Mouse (Mus musculus) frontal cortex, adult 2 months (tissue): ENCODE measurements around the gene Lnx2. TPM values are rescaled to one million over a fixed set of nuclear protein-coding genes. Genes with fewer than 3 reads are reported as not detected.
A peak's percentile ranks its signal among the peaks of the same experiment; 100 is the strongest.

Experiments used
- DNase-seq, 2 experiments: peaks; one replicate each; pipeline ENCODE4 v3.0.0; 2022; ENCODE audit warnings: low spot score in 1 of 2; ENCODE audit errors: extremely low spot score in 1 of 2
- polyA plus RNA-seq: library from polyadenylated mRNA; depleted of rRNA; stranded (reverse); fragments of >200 nt; gene quantifications from 2 replicates; pipeline ENCODE4 v1.2.3, GENCODE M21; 2012

The Lnx2 gene
- polyA plus RNA-seq, 1 experiment, result 7.6 TPM

DNA sequence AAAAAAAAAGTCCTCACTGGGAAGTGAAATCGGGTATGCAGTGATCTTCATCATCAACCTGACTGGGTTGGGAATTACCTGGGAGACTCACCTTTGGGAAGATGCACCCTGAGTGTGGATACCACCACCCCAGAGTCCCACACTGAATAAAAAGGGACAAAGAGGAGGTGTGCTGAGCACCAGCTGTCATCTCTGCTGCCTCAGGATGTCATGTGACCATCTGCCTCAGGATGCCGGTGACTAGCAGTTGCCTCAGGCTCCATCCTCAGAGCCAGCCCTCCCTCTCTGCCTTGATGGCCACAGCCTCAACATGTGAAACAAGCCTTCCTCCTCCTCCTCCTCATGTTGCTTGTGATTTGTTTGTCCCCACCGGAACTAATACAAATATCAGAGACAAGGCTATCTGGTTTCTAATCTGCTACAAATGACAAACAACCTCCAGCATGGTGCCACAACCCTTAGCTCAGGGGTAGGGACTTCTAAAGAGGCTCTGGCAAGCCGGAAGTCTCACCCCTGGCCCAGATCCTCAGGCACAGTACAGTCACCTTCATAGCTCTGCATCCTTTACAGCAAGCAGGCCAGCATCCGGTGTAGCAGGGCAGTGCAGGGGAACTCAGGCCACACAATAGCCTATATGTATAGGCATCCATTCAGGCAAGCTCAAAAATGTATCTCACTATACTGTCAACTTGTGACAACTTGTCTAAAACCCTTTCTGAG lies 54.7 kb downstream of the Lnx2 start:
- no peak for DNase-seq

DNA sequence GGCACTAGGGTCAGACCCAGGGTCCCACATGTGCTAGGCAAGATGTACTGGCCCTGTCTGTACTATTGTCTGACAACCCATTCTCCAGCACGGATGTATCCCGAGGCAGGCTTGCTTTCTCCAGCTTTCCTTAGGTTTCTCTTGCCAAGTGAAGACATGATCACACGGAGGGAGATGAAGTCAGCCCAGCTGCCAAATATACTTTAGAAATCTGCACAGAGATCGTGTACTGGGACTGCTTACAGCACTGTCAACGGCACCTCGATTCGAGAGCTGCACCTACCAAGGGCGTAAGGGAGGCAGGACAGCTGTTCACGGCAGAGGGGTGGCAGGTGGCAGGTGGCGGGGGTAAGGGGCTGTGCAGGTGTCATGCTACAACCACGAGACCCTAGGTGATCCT lies 55.8 kb downstream of the Lnx2 start:
- DNase-seq, result peak in 1 of 2 experiments; percentile 43

DNA sequence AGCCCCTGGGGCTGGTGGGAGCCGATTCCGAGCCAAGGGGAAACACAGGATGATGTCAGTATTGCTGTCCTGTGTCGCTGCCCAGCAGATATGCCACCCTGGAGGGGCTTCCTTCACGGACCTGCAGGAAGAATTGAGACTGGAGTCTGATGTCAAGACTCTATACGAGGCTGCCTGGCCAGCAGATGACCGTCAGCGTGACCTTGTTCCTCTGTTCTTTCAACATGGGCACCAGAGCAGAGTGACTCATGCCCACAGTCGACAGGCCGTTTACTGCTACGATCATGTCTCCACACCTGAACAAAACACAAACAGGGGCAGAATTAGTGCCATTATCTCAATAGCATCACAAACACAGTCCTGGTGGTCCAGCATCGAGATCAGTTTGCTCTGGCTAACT lies 57.6 kb downstream of the Lnx2 start:
- DNase-seq, result no peak

DNA sequence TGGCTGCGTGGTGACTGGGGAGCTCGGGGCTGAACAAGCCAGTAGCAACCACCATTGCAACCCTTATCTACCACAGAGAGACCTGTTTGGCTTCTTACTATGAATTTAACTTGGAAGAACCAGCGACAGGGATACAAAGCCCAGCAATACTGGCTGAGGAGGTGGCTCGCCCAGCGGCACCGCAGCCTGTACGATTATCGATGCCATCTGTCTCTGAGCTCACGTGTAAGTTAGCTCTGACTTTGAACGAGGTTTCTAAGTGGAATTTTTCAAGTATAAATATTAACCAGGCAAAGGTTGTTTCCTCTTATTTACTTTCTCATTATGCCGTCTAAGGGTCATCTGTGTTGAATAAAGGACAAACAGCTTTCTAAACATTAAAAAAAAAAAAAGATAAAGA lies 58.9 kb downstream of the Lnx2 start:
- no peak for DNase-seq

DNA sequence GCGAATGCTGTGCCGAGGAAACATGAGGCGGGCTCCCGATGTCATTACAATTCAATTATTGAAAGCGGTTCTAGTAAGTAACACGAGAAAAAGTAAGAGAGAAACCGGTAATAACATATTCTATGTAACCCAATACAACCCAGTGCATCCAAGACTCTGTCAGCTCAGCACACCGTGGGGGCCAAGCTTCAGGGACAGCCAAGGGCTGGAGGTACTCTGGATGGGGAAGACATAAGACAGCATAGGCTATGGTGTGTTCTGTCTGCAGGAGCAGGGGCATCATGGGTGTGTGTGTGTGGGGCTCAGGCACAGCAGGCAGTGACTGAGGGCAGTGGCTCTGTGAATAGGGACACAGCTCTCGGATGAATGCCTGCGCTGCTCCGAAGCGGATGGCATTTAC lies 59.8 kb downstream of the Lnx2 start:
- no peak for DNase-seq

DNA sequence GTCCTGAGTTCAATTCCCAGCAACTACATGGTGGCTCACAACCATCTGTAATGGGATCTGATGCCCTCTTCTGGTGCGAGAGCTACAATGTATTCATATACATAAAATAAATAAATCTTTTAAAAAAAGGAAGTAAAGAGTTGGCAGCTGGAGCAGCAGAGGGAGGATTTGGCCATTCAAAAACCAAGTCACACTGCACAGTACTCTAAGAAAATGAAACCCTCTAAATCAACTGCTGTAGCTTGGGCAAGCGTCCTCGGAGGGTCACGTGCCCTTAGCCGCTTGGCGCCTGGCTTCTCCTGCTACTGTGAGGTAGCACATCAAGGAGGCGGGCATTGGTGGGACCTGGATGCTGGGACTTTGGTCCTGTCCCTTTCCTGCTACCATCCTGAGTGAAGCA lies 61.2 kb downstream of the Lnx2 start:
- no peak for DNase-seq

DNA sequence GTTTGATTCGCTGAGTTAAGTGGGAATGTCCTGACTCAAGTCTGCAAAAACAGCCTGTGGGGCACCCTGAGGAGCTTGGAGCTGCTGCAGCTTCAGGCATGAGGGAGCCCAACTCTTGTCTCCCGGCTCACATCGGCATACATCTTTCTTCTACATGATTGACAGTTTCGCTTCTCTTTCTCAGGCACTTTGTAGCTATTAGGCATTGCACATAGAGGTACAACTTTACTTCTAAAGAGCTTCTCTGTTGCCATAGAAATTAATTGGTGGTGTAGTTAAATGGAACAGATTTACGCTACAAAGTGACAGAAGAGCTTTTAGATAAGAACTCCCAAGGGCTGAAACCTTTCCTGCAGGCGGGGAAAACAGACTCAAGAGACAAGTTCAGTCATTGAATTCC lies 62.5 kb downstream of the Lnx2 start:
- DNase-seq, result no peak

DNA sequence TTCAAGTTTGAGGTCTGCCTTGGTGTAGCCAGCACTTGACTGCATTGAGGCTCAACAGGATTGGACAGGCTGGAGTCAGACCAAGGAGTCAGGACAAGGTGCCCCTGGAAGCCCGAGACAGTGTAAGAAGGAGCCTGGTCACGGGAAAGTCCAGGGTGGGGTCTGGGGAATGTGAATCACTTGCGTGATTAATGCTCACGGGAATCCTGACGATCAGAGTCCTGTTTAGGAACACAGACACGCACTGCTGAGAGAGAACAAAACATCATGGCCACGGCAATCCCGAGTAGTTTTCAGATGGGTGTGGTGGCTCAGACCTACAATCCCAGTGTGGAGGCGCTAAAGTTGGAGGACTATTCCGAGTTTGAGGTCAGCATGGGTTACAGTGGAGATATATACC lies 65.1 kb downstream of the Lnx2 start:
- no peak for DNase-seq

DNA sequence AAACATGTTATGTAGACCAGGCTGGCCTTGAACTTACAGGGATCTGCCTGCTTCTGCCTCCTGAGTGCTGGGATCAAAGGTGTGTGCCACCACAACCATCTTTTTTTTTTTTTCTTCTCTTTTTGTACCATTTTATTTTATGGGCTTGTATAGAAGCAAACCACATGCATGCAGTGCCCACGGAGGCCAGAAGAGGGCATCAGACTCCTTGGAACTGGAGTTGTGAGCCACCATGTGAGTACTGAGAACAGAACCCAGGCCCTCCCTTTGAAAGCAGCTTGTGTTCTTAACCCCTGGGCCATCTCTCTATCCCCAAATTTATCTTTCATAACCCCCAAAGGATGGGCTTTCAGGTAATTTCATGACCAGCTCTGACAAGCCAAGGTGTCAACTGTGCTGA lies 73.1 kb downstream of the Lnx2 start:
- no peak for DNase-seq

DNA sequence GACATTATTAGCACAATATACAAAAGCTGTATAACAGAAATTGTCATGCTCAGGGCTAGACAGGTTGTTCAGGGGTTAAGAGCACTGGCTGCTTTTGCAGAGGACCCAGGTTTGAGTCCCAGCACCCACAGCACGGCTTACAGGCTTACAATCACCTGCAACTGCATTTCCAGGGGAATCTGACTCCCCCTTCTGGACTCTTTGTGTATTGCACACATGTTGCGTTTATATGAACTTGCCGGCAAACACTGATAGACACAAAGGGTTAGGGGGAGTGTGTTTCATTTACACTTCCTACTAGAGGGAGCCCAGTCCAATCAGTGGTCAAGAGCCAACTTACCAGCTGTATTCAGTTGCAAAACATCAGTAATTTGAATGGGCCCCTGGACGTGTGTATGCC lies 75.1 kb downstream of the Lnx2 start:
- no peak for DNase-seq

DNA sequence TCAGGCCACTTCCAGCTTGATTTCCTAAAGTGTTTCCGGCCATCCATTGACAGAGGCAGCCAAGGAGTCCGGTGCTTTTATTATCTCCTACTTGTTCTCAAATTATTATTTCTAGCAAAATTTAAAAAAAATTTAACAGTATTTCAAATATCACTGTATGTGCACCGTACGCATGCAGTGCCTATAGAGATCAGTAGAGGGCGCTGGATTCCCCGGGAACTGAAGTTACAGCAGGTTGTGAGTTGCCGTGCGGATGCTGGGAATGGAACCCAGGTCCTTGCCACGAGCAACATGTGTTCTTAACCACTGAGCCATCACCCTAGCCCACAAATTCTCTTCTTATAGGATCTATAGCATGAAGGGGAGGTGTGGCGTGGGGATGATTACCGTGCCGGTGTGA lies 77.6 kb downstream of the Lnx2 start:
- no peak for DNase-seq

DNA sequence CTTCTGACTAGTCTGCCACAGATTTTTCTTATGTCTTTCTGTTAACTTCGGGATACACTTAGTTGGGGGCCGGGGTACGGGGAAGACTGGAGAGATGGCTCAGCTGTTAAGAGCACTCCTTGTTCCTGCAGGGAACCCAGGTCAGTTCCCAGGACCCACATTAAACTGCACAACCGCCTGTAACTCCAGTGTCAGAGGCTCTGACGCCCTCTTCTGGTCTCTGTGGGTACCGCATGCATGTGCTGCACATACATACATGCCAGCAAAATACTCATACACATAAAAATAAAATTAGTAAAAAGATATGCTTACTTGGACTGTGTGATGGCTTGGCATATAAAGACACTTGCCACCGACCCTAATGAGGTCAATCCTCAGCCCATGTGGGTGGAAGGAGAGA lies 79.6 kb downstream of the Lnx2 start:
- no peak for DNase-seq

DNA sequence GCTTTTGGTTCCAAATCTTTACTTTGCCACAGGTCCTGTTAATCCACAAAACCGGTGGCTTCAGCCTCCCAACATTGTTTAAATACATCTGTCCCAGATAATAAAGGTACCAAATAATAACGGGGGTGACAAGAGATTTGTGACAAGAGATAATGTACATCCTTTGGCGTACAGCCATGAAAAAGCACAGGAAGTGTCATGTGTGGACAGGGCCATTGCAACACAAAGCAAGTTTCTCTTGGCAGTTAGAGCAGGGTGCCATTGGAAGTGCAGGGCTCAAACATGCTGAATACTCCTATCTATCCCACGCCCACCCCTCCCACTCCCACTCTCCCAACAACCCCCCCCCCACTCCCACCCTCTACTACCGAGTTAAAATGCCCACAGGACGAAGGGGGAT lies 81.4 kb downstream of the Lnx2 start:
- no peak for DNase-seq

DNA sequence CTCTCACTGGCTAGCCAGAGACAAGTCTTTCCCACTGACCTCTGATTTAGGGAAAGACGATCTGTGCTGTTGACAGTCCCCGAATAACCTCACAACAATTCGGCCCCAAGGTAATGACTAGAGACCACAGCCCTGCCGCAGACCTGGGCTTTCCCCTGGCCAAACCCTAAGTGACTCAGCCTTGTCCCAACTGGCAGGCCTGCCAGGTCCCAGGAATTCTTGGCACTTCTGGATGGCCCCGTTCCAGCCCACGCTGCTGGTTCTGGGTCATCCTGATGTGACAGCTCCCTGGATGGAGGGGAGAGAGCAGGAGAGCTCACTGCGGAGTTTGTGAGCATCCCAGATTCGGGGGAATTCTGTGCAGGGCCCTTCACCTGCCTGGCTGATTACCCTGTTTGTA lies 82.9 kb downstream of the Lnx2 start:
- DNase-seq, result no peak

DNA sequence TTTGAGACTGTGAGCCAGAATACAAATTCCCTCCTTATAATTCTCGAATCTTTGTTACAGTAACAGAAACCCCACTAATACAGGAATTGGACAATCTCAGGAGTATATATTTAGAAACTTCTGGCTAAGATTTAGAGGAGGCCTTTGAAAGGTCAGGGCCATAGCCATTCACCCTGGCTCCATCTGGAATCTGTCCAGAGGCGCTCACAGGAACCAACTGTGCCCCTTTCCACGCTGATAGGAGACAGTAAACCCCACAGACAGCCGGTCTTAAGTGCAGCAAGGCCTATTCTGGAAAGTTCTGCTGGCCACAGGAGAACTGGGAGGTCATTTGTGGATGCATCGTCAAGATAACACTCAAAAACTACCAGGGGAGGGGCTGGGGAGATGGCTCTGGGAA lies 87.3 kb downstream of the Lnx2 start:
- DNase-seq, result no peak

DNA sequence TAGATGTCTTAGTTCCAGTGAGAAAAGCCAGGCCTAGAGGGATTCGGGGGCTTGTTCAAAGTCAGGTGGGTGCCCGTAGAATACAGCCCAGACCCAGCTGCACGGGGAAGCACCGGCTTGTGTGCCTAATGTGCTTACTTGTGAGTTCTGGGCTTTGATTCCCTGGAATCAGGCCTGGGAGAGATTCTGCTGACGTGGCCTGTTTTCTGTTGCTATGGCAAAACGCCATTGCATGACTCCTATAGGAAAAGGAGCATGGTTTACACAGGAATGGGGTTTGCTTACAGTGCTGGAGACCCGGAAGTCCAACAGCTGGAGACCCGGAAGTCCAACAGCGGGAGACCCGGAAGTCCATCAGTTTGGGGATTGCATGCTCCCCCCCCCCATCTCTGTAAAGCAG lies 88.8 kb downstream of the Lnx2 start:
- DNase-seq, result no peak

DNA sequence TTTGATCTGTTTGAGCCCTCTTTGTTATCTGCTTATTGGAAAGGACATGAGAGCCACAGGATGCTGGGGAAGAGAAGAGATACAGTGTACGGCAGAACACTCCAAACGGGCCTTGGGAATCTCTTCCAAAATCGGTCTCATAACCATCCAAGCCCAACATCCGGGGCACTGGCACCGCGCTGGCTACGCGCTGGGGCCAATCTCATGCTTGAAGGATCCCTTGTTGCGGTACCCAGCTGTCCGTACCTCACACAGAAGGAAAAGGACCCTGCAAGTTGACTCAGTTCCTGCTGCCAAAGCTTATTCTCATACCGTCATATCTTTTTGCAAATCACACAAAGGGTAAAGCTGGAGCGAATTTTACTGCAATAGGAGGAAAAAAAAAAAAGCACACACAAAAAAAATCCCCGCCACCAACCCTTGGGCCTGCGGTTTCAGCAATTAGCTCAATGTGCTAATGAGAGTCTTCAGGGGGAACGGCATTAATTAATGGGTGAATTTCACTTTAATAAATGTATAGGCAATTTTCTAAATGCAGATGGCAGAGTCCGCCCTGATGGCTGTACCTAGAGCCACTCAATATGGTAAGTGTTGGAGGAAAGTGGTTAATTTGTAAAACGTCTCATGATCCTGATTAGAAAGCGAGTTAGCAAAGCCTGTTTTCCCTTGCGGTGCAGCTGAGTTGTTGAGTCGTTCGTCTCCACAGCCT lies 90.5 kb downstream of the Lnx2 start:
- no peak for DNase-seq

DNA sequence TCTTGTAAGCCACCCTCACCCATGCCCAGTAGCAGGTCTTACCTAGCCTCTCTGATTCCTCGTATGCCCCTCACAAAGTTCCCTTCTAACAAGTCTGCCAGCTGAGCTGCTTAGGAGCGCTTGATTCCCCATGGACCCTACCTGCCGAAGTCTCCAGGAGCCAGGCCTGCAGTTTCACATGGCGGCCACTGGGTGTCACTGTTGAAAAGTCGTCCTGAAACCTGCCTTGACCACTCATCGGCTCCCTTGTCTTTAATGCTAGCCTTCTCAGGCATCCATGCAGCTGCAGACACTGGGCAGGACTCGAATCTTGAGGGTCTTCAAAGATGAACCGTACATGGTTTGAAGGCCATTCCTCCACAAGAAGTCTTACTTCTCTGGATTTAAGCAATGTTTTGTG lies 93.2 kb downstream of the Lnx2 start:
- peak in 1 of 2 experiments; percentile 78 for DNase-seq

DNA sequence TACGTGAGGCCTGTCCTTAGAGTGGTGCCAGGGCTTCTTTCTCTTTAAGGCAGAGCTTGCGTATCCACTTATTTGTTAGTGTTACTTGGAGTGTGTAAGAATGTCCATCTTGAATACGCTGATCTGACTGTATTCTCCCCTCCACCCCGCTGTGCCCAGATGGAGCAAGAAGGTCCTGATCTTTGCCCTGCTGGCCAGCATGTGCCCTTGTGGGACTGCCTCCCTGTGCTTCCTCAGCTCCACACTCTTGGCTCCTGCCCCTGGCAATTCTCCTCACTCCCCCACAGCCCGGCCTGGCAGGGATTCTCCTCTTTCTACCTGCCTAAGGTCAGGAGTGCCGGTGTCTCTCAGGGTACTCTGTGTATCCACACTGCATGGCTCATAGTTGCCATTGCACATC lies 95.0 kb downstream of the Lnx2 start:
- no peak for DNase-seq

DNA sequence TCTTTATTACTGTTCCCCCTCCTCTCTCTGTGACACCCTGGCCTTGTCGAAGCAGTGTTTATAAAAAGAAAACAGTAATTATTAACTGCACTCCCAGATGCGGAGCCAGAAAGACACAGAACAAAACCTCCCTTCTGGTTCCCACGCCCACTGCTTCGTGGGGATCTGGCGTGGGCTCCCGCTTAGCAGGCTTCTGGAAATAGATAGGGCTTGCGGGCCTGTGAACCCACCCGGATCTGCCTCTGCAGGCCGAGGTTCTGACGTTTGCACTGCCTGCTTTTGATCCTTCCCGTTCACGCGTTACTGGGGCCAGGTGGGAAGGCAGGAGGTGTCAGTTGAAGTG lies 101.6 kb downstream of the Lnx2 start:
- DNase-seq, result no peak

DNA sequence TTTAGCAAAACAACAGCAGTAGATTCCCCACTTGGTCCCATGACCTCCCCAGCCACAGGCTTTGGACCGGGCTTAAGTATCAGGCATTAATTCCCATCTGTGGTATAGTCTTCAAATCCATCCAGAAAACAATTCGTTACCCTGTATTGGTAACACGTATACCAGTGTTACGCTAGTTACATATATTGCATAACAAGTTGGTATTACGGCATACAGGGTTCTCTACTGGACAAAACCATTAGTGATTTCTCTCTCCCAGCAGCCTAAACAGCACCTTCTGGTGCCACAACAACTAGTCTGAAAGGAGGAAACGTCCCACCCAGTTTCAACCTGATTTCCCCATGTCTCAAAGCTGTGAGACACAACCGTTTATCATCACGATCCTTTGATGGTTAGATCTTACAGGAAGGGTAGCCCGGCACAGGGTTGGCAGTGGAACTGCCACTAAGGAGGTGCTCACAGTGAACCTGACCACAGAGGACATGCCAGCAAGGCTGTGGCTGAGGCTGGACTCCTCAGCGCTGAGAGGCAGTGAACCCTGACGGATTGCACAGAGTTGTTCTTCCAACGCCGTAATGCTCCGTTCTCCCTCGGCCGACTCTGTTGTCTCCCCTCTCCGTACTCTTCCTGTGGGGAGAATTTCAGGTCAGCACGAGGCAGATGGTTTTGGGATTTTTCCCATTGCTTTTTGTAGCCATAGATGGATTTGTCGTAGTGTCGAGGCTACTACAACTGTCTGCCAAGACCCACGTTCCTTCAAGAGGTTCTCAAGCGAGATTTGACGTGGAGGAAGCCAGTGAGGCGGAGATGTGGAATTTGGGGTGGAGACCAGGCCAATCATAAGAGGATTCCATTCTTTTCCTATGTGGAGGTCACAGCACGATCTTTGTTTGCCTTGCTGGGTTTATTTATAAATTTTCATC lies 102.3 kb downstream of the Lnx2 start:
- no peak for DNase-seq

DNA sequence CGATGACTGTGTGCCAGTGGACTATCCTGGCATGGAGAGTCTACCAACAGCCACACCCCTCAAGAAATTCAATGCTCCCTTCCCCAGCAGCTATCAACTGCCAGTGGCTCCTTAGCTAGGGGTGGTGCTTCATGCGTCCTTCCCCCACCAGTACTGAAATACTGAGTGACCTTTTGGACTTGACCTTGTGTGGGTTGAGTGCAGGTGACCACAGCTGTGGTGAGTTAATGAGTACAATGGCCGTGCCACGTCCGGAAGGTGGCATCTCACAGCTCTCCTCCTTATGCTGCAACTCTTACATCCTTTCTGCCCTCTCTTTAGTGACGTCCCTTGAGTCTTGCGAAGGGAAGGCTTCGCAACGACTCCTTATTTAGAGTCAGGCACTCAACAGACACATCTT lies 103.0 kb downstream of the Lnx2 start:
- no peak for DNase-seq
